Mouse (Mus musculus): ENCODE measurements around the gene Tnnt2.

GRCm38 (mm10) chr1:135787799-135788198 lies 48.4 kb upstream of the Tnnt2 start:
- TF ChIP-seq CTCF (IDR thresholded peaks at IDR 0.05; ENCODE audit: low read depth, low read length) = peak; percentile 30; the same call in 1 of the 2 replicates
- TF ChIP-seq POLR2A (IDR thresholded peaks at IDR 0.05; ENCODE audit: borderline replicate concordance, low read depth, low read length) = no peak
